Mouse (Mus musculus) forebrain, postnatal 0 days (tissue): ENCODE measurements around the gene Lgr6. TPM values are rescaled to one million over a fixed set of nuclear protein-coding genes. Genes with fewer than 3 reads are reported as not detected.

Experiments used
- ATAC-seq: fragments of 200-750 bp; cut with Nextera tagmentation; 2 replicates; pipeline ENCODE4 v1.8.0; 2017; ENCODE audit warnings: mild to moderate bottlenecking, moderate library complexity
- DNase-seq: peaks from one replicate; pipeline ENCODE4 v3.0.0-alpha.2; 2015
- H3K27ac ChIP-seq: fragments of 300-500 bp; sonication (generic); 2 replicates; pipeline ENCODE4 v1.5.1; 2014; ENCODE audit warnings: low read depth, mild to moderate bottlenecking, antibody characterized with exemption, low read length, moderate library complexity, mixed read lengths
- H3K27me3 ChIP-seq: fragments of 300-500 bp; sonication (generic); 2 replicates; pipeline ENCODE4 v1.6.1; 2014; ENCODE audit warnings: mild to moderate bottlenecking, low read length, mixed read lengths; ENCODE audit not compliant: insufficient read depth
- H3K36me3 ChIP-seq: fragments of 300-500 bp; sonication (generic); 2 replicates; pipeline ENCODE4 v1.6.1; 2014; ENCODE audit warnings: mild to moderate bottlenecking, moderate library complexity; ENCODE audit not compliant: insufficient read depth
- H3K4me1 ChIP-seq: fragments of 300-500 bp; sonication (generic); 2 replicates; pipeline ENCODE4 v1.6.1; 2014; ENCODE audit warnings: antibody characterized with exemption; ENCODE audit not compliant: insufficient read depth
- H3K4me2 ChIP-seq: fragments of 300-500 bp; sonication (generic); 2 replicates; pipeline ENCODE4 v1.6.1; 2014; ENCODE audit warnings: low read depth, mild to moderate bottlenecking, moderate library complexity
- H3K4me3 ChIP-seq: fragments of 300-500 bp; sonication (generic); 2 replicates; pipeline ENCODE4 v1.5.1; 2014; ENCODE audit warnings: low read depth, low read length, mixed read lengths
- H3K9ac ChIP-seq: fragments of 300-500 bp; sonication (generic); 2 replicates; pipeline ENCODE4 v1.6.1; 2014; ENCODE audit warnings: mild to moderate bottlenecking
- H3K9me3 ChIP-seq: fragments of 300-500 bp; sonication (generic); 2 replicates; pipeline ENCODE4 v1.6.1; 2016; ENCODE audit warnings: low read length
- CTCF ChIP-seq: sonication (generic); IDR thresholded peaks from 2 replicates; pipeline ENCODE4 v1.5.1; 2016; ENCODE audit warnings: antibody characterized with exemption, control low read depth, low read depth
- WGBS: fragments of 180-500 bp; shearing (Covaris S2); extraction: QIAGEN DNeasy Blood & Tissue Kit; methylation state at CpG from one replicate; pipeline ENCODE4 v1.1.7; 2014; 5-methylcytosine and 5-hydroxymethylcytosine counted together
- polyA plus RNA-seq: library from polyadenylated mRNA; unstranded; fragments of >200 nt; fragmentation: Nextera tagmentation; extraction: Ambion mirVana; gene quantifications from 2 replicates; pipeline ENCODE4 v1.2.1, GENCODE M21; 2015
- total RNA-seq: library from RNA; depleted of rRNA; stranded (reverse); fragments of >200 nt; gene quantifications from 2 replicates; pipeline ENCODE4 v1.2.3, GENCODE M21; 2014

Gene Lgr6
- total and polyA plus RNA-seq, 2 experiments from 2014 or later = 1.6 to 2.8 TPM

- Histone ChIP-seq H3K27me3 (no peaks in the 10 kb centered on the region), H3K36me3 (no peaks in the 10 kb centered on the region), H3K4me3 (no peak overlapping the region), H3K9me3 (no peaks in the 10 kb centered on the region), H3K4me2 (no peak overlapping the region), H3K27ac (no peak overlapping the region), H3K4me1 (no peaks in the 10 kb centered on the region), H3K9ac (no peak overlapping the region)
- ATAC-seq = no peak
- DNase-seq = no peak
- no peak for TF ChIP-seq CTCF
- WGBS = 75% methylated on average over 3 of the region's 3 CpGs
These were observed 22.8 kb downstream of the Lgr6 start for GRCm38 (mm10) chr1:135082267-135082666.

GRCm38 (mm10) chr1:135079021-135079420 is 26.1 kb downstream of the Lgr6 start:
- WGBS = 58% methylated on average over 2 of the region's 2 CpGs

GRCm38 (mm10) chr1:135076470-135076869 is 28.6 kb downstream of the Lgr6 start:
- no peak for TF ChIP-seq CTCF
- ATAC-seq = no peak
- Histone ChIP-seq H3K4me3 (no peak overlapping the region), H3K36me3 (no peaks in the 10 kb centered on the region), H3K4me2 (no peak overlapping the region), H3K9ac (no peak overlapping the region), H3K4me1 (no peaks in the 10 kb centered on the region), H3K9me3 (no peaks in the 10 kb centered on the region), H3K27ac (no peak overlapping the region), H3K27me3 (no peaks in the 10 kb centered on the region)
- WGBS = 63% methylated on average over 5 of the region's 5 CpGs
- DNase-seq = no peak

More at GRCm38 (mm10) chr1:135079021-135079420, 26.1 kb downstream of the Lgr6 start:
- H3K9ac ChIP-seq = no peak overlapping the region
- DNase-seq (no peak), ATAC-seq (no peak)
- H3K27ac ChIP-seq = no peak overlapping the region
- no peaks in the 10 kb centered on the region for H3K36me3 ChIP-seq
- no peaks in the 10 kb centered on the region for H3K27me3 ChIP-seq
- TF ChIP-seq CTCF = no peak
- H3K4me1 ChIP-seq = no peaks in the 10 kb centered on the region
- no peaks in the 10 kb centered on the region for H3K9me3 ChIP-seq
- no peak overlapping the region for H3K4me2 ChIP-seq
- H3K4me3 ChIP-seq = no peak overlapping the region

GRCm38 (mm10) chr1:135075270-135075669 is 29.8 kb downstream of the Lgr6 start:
- no peaks in the 10 kb centered on the region for H3K4me1 ChIP-seq
- no peak overlapping the region for H3K4me3 ChIP-seq
- no peaks in the 10 kb centered on the region for H3K27me3 ChIP-seq
- no peak for TF ChIP-seq CTCF
- H3K4me2 ChIP-seq = no peak overlapping the region
- no peak for DNase-seq
- 89% methylated on average over 1 of the region's 1 CpGs for WGBS
- no peaks in the 10 kb centered on the region for H3K36me3 ChIP-seq
- no peak for ATAC-seq
- H3K9ac ChIP-seq = no peak overlapping the region
- H3K9me3 ChIP-seq = no peaks in the 10 kb centered on the region
- H3K27ac ChIP-seq = no peak overlapping the region

- DNase-seq (no peak), ATAC-seq (no peak)
- WGBS = 61% methylated on average over 5 of the region's 5 CpGs
- Histone ChIP-seq H3K4me1 (no peaks in the 10 kb centered on the region), H3K36me3 (no peaks in the 10 kb centered on the region), H3K4me2 (no peak overlapping the region), H3K4me3 (no peak overlapping the region), H3K27ac (no peak overlapping the region), H3K27me3 (no peaks in the 10 kb centered on the region), H3K9ac (no peak overlapping the region), H3K9me3 (no peaks in the 10 kb centered on the region)
- no peak for TF ChIP-seq CTCF
These were observed 32.4 kb downstream of the Lgr6 start for GRCm38 (mm10) chr1:135072643-135073042.

GRCm38 (mm10) chr1:135069841-135070240 is 35.2 kb downstream of the Lgr6 start:
- WGBS = 74% methylated on average over 8 of the region's 8 CpGs
- ATAC-seq (no peak), DNase-seq (no peak)
- Histone ChIP-seq H3K27me3 (no peaks in the 10 kb centered on the region), H3K4me3 (no peak overlapping the region), H3K27ac (no peak overlapping the region), H3K9me3 (no peaks in the 10 kb centered on the region), H3K4me2 (no peak overlapping the region), H3K9ac (no peak overlapping the region), H3K36me3 (no peaks in the 10 kb centered on the region), H3K4me1 (no peaks in the 10 kb centered on the region)
- no peak for TF ChIP-seq CTCF

GRCm38 (mm10) chr1:135064525-135064924 is 40.6 kb downstream of the Lgr6 start:
- Histone ChIP-seq H3K36me3 (no peaks in the 10 kb centered on the region), H3K9ac (no peak overlapping the region), H3K4me3 (no peak overlapping the region), H3K27me3 (no peaks in the 10 kb centered on the region), H3K27ac (no peak overlapping the region), H3K9me3 (no peaks in the 10 kb centered on the region), H3K4me2 (no peak overlapping the region), H3K4me1 (no peaks in the 10 kb centered on the region)
- DNase-seq (no peak), ATAC-seq (no peak)
- WGBS = 94% methylated on average over 2 of the region's 2 CpGs
- TF ChIP-seq CTCF = no peak

- no peak overlapping the region for H3K4me2 ChIP-seq
- no peak for TF ChIP-seq CTCF
- no peaks in the 10 kb centered on the region for H3K36me3 ChIP-seq
- ATAC-seq = no peak
- H3K4me3 ChIP-seq = no peak overlapping the region
- H3K27ac ChIP-seq = no peak overlapping the region
- H3K4me1 ChIP-seq = no peaks in the 10 kb centered on the region
- H3K27me3 ChIP-seq = no peaks in the 10 kb centered on the region
- no peak for DNase-seq
- 77% methylated on average over 5 of the region's 5 CpGs for WGBS
- H3K9ac ChIP-seq = no peak overlapping the region
- no peaks in the 10 kb centered on the region for H3K9me3 ChIP-seq
These were observed 42.1 kb downstream of the Lgr6 start for GRCm38 (mm10) chr1:135062936-135063335.
